Mouse (Mus musculus): ENCODE measurements around the gene Tmigd3.

- TF ChIP-seq CTCF (IDR thresholded peaks at IDR 0.05; ENCODE audit: extremely low read depth, insufficient read depth, insufficient read length, insufficient replicate concordance) (no peak), POLR2A (IDR thresholded peaks at IDR 0.05; ENCODE audit: low read depth, low read length) (no peak)
These were observed 34.0 kb downstream of the Tmigd3 start for GRCm38 (mm10) chr3:105904721-105905120.
